Mouse (Mus musculus): Measurements from ENCODE around the gene Tbce. TPM values are rescaled to one million over a fixed set of nuclear protein-coding genes. Genes with fewer than 3 reads are reported as not detected.

Tbce gene
- polyA plus RNA-seq, 1 experiment from 2014 or later, result 52.6 TPM

Other genes starting within 250 kb of the Tbce start
- 38.2 and 40.4 TPM in 2 replicates for gene B3galnt2, start 85.2 kb downstream of the Tbce start, polyA plus RNA-seq (2015; fragmentation: Nextera tagmentation; extraction: Ambion mirVana)
- gene Arid4b, start 23.6 kb upstream of the Tbce start, polyA plus RNA-seq (2015; fragmentation: Nextera tagmentation; extraction: Ambion mirVana), result 53.2 and 54.8 TPM in 2 replicates
- 45.0 and 45.6 TPM in 2 replicates for gene Ggps1, start 23.9 kb upstream of the Tbce start, polyA plus RNA-seq (2015; fragmentation: Nextera tagmentation; extraction: Ambion mirVana)